Mouse (Mus musculus) heart, adult 2 months (tissue): ENCODE data around the gene Fgf12. TPM values are rescaled to one million over a fixed set of nuclear protein-coding genes. Genes with fewer than 3 reads are reported as not detected.

Experiments
- DNase-seq, 2 experiments: peaks; one replicate each; pipeline ENCODE4 v3.0.0; 2021
- H3K27ac ChIP-seq: fragments of 200-600 bp; 2 replicates; pipeline ENCODE4 v1.8.1; 2022
- H3K27me3 ChIP-seq: fragments of 200-500 bp; 2 replicates; pipeline ENCODE4 v1.6.1; 2012; ENCODE audit warnings: mild to moderate bottlenecking, low read length, inconsistent platforms, mixed read lengths; ENCODE audit not compliant: control insufficient read depth, insufficient read depth
- H3K36me3 ChIP-seq: fragments of 200-500 bp; 2 replicates; pipeline ENCODE4 v1.6.1; 2012; ENCODE audit warnings: low read length, inconsistent platforms; ENCODE audit not compliant: control insufficient read depth, insufficient read depth
- H3K4me1 ChIP-seq: fragments of 200-500 bp; 2 replicates; pipeline ENCODE4 v1.6.1; 2011; ENCODE audit warnings: low read length; ENCODE audit not compliant: control insufficient read depth, insufficient read depth
- H3K4me3 ChIP-seq: fragments of 200-600 bp; 2 replicates; pipeline ENCODE4 v1.8.1; 2022
- H3K79me2 ChIP-seq: fragments of 200-500 bp; replicated peaks from 2 replicates; pipeline ENCODE4 v1.6.1; 2012; ENCODE audit warnings: mild to moderate bottlenecking, inconsistent platforms, low read length, moderate library complexity, mixed read lengths; ENCODE audit not compliant: control insufficient read depth, insufficient read depth
- H3K9ac ChIP-seq: fragments of 200-500 bp; 2 replicates; pipeline ENCODE4 v1.6.1; 2012; ENCODE audit warnings: low read depth, mild to moderate bottlenecking, control low read depth, inconsistent platforms, low read length, mixed read lengths
- CTCF ChIP-seq: fragments of 200-600 bp; IDR thresholded peaks from 2 replicates; pipeline ENCODE4 v1.8.1; 2022; ENCODE audit warnings: antibody characterized with exemption, mild to moderate bottlenecking, moderate library complexity
- EP300 ChIP-seq: fragments of 200-500 bp; IDR thresholded peaks from 2 replicates; pipeline ENCODE4 v1.6.1; 2011; ENCODE audit warnings: low read depth, low read length, control low read depth; ENCODE audit not compliant: insufficient read depth
- POLR2A ChIP-seq: fragments of 200-500 bp; IDR thresholded peaks from 2 replicates; pipeline ENCODE4 v1.6.1; 2011; ENCODE audit warnings: mild to moderate bottlenecking, low read depth, low read length, control low read depth; ENCODE audit not compliant: insufficient read depth
- WGBS: fragments of 180-500 bp; shearing (Covaris S2); methylation state at CpG from one replicate; pipeline ENCODE4 v1.1.7; 2018; 5-methylcytosine and 5-hydroxymethylcytosine counted together
- intact Hi-C: fragments of 180-260 bp; cut with DNase I; formaldehyde crosslinking; loops from one replicate; pipeline ENCODE4 v1.15.1; 2025
- polyA plus RNA-seq: library from polyadenylated mRNA; depleted of rRNA; stranded (reverse); fragments of >200 nt; gene quantifications from 2 replicates; pipeline ENCODE4 v1.2.3, GENCODE M21; 2012
- total RNA-seq, 2 experiments: library from RNA; stranded (reverse); gene quantifications; 2 replicates each; pipeline ENCODE4 v1.2.3; 2021

Gene Fgf12
- total and polyA plus RNA-seq, 3 experiments, result 8.9 to 11.3 (median 9.2) TPM

- WGBS, result under 1% methylated on average over 58 of the region's 58 CpGs
- no peak overlapping the region for H3K9ac ChIP-seq
- peak in 1 of 2 experiments; percentile 17 for DNase-seq
- no peak overlapping the region for H3K4me3 ChIP-seq
- H3K36me3 ChIP-seq, result no peaks in the 10 kb centered on the region
- intact Hi-C loops, result no loop called here
- no peaks in the 10 kb centered on the region for H3K4me1 ChIP-seq
- peaks cover 7% of the 10 kb centered on the region for H3K27me3 ChIP-seq
- H3K27ac ChIP-seq, result no peak overlapping the region
- no peaks in the 10 kb centered on the region for H3K79me2 ChIP-seq
- no peak for TF ChIP-seq POLR2A
- no peak for TF ChIP-seq EP300
- TF ChIP-seq CTCF, result no peak
Measured at GRCm38 (mm10) chr16:28564716-28565217, 188.1 kb downstream of the Fgf12 start.

GRCm38 (mm10) chr16:28564075-28564715 lies 188.7 kb downstream of the Fgf12 start:
- H3K27ac ChIP-seq, result no peak overlapping the region
- peak in 1 of 2 experiments; percentile 8 for DNase-seq
- no peak overlapping the region for H3K4me3 ChIP-seq
- H3K36me3 ChIP-seq, result no peaks in the 10 kb centered on the region
- peaks cover 7% of the 10 kb centered on the region for H3K27me3 ChIP-seq
- 1% methylated on average over 45 of the region's 45 CpGs for WGBS
- H3K79me2 ChIP-seq, result no peaks in the 10 kb centered on the region
- intact Hi-C loops, result no loop called here
- TF ChIP-seq POLR2A (no peak), EP300 (no peak), CTCF (no peak)
- no peak overlapping the region for H3K9ac ChIP-seq
- H3K4me1 ChIP-seq, result no peaks in the 10 kb centered on the region

- Histone ChIP-seq H3K27me3 (peaks cover 7% of the 10 kb centered on the region), H3K4me1 (no peaks in the 10 kb centered on the region), H3K36me3 (no peaks in the 10 kb centered on the region), H3K4me3 (no peak overlapping the region), H3K9ac (no peak overlapping the region), H3K27ac (no peak overlapping the region), H3K79me2 (no peaks in the 10 kb centered on the region)
- intact Hi-C loops, result no loop called here
- TF ChIP-seq EP300 (no peak), CTCF (no peak), POLR2A (no peak)
- WGBS, result 65% methylated on average over 6 of the region's 6 CpGs
- DNase-seq, result no peak
Measured at GRCm38 (mm10) chr16:28562847-28563246, 190.0 kb downstream of the Fgf12 start.

- 77% methylated on average over 10 of the region's 10 CpGs for WGBS
- H3K4me1 ChIP-seq, result no peaks in the 10 kb centered on the region
- intact Hi-C loops, result no loop called here
- H3K36me3 ChIP-seq, result no peaks in the 10 kb centered on the region
- H3K79me2 ChIP-seq, result no peaks in the 10 kb centered on the region
- no peaks in the 10 kb centered on the region for H3K27me3 ChIP-seq
- TF ChIP-seq EP300 (no peak), POLR2A (no peak), CTCF (no peak)
- no peak for DNase-seq
- H3K4me3 ChIP-seq, result no peak overlapping the region
- H3K27ac ChIP-seq, result no peak overlapping the region
- no peak overlapping the region for H3K9ac ChIP-seq
Measured at GRCm38 (mm10) chr16:28555219-28555618, 197.6 kb downstream of the Fgf12 start.

GRCm38 (mm10) chr16:28539423-28539822 lies 213.4 kb downstream of the Fgf12 start:
- H3K4me1 ChIP-seq, result no peaks in the 10 kb centered on the region
- no peaks in the 10 kb centered on the region for H3K79me2 ChIP-seq
- DNase-seq, result no peak
- intact Hi-C loops, result no loop called here
- H3K9ac ChIP-seq, result no peak overlapping the region
- WGBS, result 49% methylated on average over 3 of the region's 3 CpGs
- H3K36me3 ChIP-seq, result no peaks in the 10 kb centered on the region
- no peaks in the 10 kb centered on the region for H3K27me3 ChIP-seq
- H3K27ac ChIP-seq, result no peak overlapping the region
- no peak overlapping the region for H3K4me3 ChIP-seq
- TF ChIP-seq POLR2A (no peak), CTCF (no peak), EP300 (no peak)
